In genomic region chr2:122628976-122629375, GRCm38 (mm10) we compare ENCODE assay signal across 9 mouse cellular contexts. TPM values are rescaled to one million over a fixed set of nuclear protein-coding genes. Genes with fewer than 3 reads are reported as not detected.
A peak's percentile ranks its signal among the peaks of the same experiment; 100 is the strongest.
DNase-seq lines count a peak whose midpoint lies in the region; ATAC-seq and TF ChIP-seq lines count a peak whose summit lies in the region.
"Had no signal": no experiment of that assay in that cellular context is flagged by ENCODE, and none has a peak within 500 bp of the region (broad histone marks: within the 10 kb centered on the region; RNA-seq: fewer than 3 reads in every experiment).

No protein-coding gene starts in this region.

- peaks cover 3% of the 10 kb centered on the region for H3K4me1 ChIP-seq in lung, adult 2 months (ENCODE audit: control insufficient read depth, insufficient read depth, low read length)

- ATAC-seq in CD4-positive, CD25-positive, alpha-beta regulatory T cell, adult 4 months, result peak; percentile 52

- TF ChIP-seq CTCF in lung, adult 2 months (IDR thresholded peaks at IDR 0.05; ENCODE audit: insufficient read depth, low read length), result peak; percentile 86

- whole genome bisulfite sequencing in lung, adult 2 months, result under 1% methylated on average over 7 of the region's 7 CpGs

- no peak overlapping the region for H3K4me3 ChIP-seq in lung, adult 2 months (replicated peaks; ENCODE audit: extremely low read depth, low read depth, low read length)
- H3K4me3 ChIP-seq: limb, embryonic 13.5 days had no signal

- TF ChIP-seq POLR2A in lung, adult 2 months (IDR thresholded peaks at IDR 0.05; ENCODE audit: borderline replicate concordance, extremely low read depth, low read depth, low read length), result no peak

- DNase-seq in adrenal gland, adult (ENCODE audit: inconsistent age in 2 of 2, low spot score in 1 of 2), result peak; percentile 77 to 93
- DNase-seq in embryo, embryonic 11.5 days (ENCODE audit: low read depth, low spot score), result peak; percentile 45
- peak; percentile 45 to 74 for DNase-seq in gastrocnemius, postnatal 4 days (ENCODE audit: low spot score in 2 of 2)
- DNase-seq in kidney, postnatal 36 days, result peak; percentile 87 to 90
- peak; percentile 62 for DNase-seq in lung, adult 2 months
- peak; percentile 82 for DNase-seq in retina, embryonic 14.5 days (ENCODE audit: low spot score)
- DNase-seq in urinary bladder, postnatal 36 days (ENCODE audit: low spot score in 2 of 2), result peak; percentile 72 to 79

RNA-seq across cellular contexts. Expression of gene AA467197, which starts 7.8 kb away (rescaled TPM):
- not detected for polyA plus RNA-seq in CD4-positive, CD25-positive, alpha-beta regulatory T cell, adult 4 months (2017; shearing (Covaris generic))
- not detected for total RNA-seq in gastrocnemius, postnatal 4 days (2021)
- 0.32 and 0.53 TPM in 2 replicates for polyA plus RNA-seq in lung, adult 2 months (2012; rRNA removed)

RNA-seq across cellular contexts. Expression of gene Gatm, which starts 17.9 kb away (rescaled TPM):
- polyA plus RNA-seq in CD4-positive, CD25-positive, alpha-beta regulatory T cell, adult 4 months (2017; shearing (Covaris generic)), result 1 to 10 TPM in 1 of 2 experiments, under 1 TPM in 1; 0.62 to 1.3 TPM
- 100 to 1,000 TPM; 282 to 422 TPM for total RNA-seq in gastrocnemius, postnatal 4 days (2021)
- 6.1 and 6.4 TPM in 2 replicates for polyA plus RNA-seq in lung, adult 2 months (2012; rRNA removed)
